Mouse (Mus musculus) adrenal gland, postnatal 14 days (tissue): ENCODE results near the gene Raph1. TPM values are rescaled to one million over a fixed set of nuclear protein-coding genes. Genes with fewer than 3 reads are reported as not detected.
"Not testable (repeated sequence)": the region's sequence is repeated elsewhere in the genome, so short reads cannot be mapped to it uniquely, and the experiment has no call there.

Source experiments
- DNase-seq: peaks from one replicate; pipeline ENCODE4 v3.0.0; 2021; ENCODE audit warnings: mixed read lengths
- total RNA-seq: library from RNA; stranded (reverse); gene quantifications from 2 replicates; pipeline ENCODE4 v1.2.3, GENCODE M21; 2021

The Raph1 gene
- total RNA-seq, 1 experiment from 2014 or later: 154 TPM

GRCm38 (mm10) chr1:60565270-60565920, 1.5 kb downstream of the Raph1 start:
- peak; percentile 36 for DNase-seq

DNA sequence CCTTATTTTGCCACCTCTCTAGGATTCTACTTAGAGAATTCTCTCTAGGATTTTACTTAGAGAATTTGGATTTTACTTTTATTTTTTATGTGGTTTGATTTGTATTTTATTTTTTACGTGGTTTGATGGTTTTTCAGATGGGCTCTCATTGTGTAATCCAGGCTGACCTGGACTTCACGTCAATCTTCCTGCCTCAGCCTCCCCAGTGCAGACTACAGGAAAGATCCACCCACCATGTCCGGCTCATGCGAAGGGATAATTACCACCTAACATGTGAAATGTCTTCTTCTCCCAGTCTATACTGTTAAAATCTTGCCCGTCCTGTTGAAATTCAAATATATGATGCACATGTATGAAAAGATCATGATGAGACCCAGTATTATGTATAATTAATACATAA, 2.2 kb downstream of the Raph1 start:
- DNase-seq: no peak

DNA sequence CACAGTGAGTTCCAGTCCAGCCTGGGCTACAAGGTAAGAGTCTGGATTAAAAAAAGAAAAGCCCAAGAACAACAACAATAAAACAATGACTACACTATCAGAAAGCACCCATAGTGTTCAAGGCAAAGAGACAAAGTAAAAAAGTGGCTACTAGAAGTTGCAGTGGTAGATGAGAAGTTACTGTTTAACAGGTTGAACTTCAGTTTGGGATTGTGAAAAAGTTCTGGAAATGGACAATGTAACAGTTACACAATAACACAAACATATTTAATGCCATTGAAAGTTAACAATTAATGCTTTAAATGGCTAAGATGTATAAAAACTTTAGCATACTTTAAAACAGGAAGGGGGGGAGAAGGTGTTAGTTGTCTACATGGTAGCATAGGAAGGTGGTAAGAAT, 3.9 kb downstream of the Raph1 start:
- DNase-seq: no peak

DNA sequence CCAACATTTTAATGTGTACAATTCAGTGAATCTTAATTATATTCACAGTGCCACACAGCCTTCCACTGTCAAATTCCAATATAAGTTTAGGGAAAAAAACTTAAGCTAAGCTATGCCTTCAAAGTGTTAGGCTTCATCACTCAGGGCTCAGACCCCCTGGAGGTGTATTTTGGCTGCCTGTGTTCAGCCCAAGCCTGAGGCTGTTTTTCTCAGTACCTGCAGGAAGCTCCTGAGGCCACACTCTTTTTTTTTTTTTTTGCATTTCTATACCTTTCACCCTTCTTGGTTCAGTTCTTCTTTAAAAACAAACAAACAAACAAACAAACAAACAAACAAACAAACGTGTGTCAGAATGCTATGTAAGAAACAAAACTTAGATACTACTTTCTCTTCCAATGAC, 23.2 kb downstream of the Raph1 start:
- DNase-seq: no peak

GRCm38 (mm10) chr1:60539272-60539671, 27.6 kb downstream of the Raph1 start:
- DNase-seq: no peak

DNA sequence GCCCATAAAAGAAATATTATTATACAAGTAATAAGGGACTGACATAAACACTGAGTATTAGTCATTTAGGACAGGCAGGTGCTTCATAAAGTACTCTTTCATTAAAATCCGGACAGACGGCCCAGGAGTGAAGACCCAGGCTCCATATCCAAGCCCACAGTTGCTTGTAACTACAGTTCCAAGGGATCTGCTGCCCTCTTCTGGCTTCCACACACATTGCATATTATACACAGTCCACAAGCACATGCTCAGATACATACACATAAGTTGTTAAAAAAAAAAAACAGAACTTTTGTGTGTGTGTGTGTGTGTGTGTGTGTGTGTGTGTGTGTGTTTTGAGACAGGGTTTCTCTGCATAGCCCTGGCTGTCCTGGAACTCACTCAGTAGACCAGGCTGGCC, 32.0 kb downstream of the Raph1 start:
- peak; percentile 24 for DNase-seq

DNA sequence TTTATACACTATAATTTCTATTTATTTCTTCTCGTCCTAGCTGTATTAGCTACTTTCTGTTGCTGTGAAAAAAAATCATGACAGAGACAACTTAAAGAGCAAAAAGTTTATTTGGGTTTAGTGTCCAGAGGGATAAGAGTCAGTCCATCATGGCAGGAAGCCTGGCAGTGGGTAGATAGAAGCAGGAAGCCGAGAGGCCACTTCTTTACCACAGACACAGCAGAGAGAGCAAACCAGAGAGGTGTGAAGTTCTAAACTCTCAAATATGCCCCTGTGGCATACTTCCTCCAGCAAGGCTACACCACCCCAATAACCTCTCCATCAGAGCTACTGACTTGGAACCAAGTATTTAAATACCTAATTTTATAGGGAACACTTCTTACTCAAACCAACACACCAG, 36.3 kb downstream of the Raph1 start:
- no peak for DNase-seq

DNA sequence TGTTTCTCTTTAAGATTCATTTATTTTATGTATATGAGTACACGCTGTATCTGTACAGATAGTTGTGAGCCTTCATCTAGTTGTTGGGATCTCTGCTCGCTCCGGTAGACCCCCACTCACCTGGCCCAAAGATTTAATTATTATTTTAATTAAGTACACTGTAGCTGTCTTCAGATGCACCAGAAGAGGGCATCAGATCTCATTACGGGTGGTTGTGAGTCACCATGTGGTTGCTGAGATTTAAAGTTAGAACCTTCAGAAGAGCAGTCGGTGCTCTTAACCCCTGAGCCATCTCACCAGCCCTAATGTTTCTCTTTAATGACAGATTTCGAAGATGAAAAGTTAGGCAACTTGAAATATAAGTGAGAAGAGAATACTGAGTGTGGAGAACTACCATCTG, 36.8 kb downstream of the Raph1 start:
- no peak for DNase-seq

DNA sequence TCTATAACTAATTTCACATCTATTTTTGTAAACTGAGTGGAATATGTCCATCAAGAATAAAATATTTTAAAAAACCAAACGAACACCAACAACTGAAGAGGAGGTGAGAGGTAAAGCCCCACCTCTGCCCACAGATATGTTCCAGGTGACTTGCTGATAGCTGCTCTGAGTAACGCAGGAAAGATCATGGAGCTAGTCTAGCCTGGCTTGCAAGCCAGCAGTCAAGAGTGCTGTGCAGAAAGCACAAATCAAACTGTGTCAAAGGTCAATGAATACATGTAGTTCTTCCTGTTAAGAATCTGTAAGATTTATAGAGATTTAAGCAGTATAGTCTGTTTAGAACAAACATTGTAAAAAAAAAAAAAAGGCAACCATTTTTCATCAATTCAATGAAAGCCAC, 56.3 kb downstream of the Raph1 start:
- no peak for DNase-seq

GRCm38 (mm10) chr1:60503456-60503855, 63.4 kb downstream of the Raph1 start:
- DNase-seq: no peak

- no peak for DNase-seq
These were observed 73.5 kb downstream of the Raph1 start for GRCm38 (mm10) chr1:60493421-60493820.

- DNase-seq: no peak
These were observed 74.5 kb downstream of the Raph1 start for GRCm38 (mm10) chr1:60492404-60492803.

DNA sequence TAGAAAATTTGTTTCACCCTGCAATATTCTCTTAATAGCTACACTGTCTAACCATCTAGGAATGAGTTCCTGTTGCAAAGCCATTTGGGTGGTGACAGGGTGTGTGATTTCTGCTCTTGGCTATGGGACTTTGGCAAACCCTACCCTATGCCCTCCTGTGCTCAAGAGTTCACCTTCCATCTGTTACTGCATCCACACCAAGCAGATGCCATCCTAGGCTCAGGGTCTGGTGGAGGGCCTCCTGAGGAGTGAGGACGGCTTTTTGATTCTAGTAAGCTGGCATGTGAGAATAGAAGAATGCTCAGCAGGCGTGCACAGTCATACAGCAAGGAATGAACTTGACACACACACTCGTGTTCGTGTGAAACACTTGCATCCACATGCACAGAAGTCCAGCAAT, 76.4 kb downstream of the Raph1 start:
- no peak for DNase-seq

GRCm38 (mm10) chr1:60489660-60490059, 77.2 kb downstream of the Raph1 start:
- DNase-seq: no peak

- no peak for DNase-seq
These were observed 78.3 kb downstream of the Raph1 start for GRCm38 (mm10) chr1:60488635-60489034.

GRCm38 (mm10) chr1:60485649-60486048, 81.3 kb downstream of the Raph1 start:
- DNase-seq: peak; percentile 49

- no peak for DNase-seq
These were observed 84.0 kb downstream of the Raph1 start for GRCm38 (mm10) chr1:60482881-60483280.

DNA sequence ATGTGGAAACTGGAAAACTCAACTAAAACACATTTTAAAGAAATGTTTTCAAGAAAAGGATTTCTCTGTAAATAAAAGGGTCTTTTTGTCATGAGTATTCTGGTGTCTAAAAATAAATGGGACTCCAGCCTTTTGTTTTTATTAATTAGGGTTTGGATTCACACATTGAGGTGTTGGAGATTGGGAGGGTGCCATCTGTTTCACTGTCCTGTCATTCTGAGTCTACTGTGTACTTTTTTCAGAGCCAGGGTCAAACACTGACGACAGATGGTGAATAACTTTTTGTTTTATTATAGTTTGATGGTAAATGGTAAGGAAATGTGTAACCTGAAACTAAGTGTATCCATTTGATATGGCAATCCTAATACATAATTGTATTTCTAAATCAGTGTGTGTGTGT, 85.3 kb downstream of the Raph1 start:
- DNase-seq: no peak

DNA sequence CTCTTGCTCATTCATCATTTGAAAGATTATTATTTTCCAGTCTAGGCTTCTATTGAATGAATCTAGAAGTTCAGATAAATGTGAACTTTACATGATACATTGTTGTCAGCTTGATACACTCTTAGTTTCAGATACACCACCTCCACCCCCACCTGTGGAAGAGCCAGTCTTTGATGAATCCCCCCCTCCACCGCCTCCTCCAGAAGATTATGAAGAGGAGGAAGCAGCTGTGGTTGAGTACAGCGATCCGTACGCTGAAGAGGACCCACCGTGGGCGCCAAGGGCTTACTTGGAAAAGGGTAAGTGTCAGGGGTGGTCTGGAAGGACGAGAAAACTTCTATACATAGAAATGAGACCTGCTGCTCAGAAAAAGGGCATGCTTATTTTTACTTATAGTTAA, 96.4 kb downstream of the Raph1 start:
- no peak for DNase-seq

DNA sequence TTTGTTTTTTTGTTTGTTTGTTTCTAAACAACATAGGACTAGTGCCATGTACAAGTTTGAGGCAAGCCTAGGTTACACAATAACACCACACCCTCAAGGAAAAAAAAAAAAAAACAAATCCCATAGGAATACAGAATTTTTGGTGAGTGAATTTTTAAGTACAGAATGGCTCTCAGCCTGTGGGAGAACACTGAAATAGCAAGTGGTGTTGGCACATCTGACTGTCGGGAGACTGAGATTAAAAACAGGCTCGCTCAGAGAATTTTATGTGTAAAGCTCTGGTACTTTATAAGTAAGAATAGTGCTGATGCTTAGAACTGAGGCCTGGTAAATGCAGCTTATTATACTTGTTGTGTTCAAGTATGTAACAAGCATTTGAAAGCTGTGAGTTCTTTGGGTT, 97.4 kb downstream of the Raph1 start:
- no peak for DNase-seq

DNA sequence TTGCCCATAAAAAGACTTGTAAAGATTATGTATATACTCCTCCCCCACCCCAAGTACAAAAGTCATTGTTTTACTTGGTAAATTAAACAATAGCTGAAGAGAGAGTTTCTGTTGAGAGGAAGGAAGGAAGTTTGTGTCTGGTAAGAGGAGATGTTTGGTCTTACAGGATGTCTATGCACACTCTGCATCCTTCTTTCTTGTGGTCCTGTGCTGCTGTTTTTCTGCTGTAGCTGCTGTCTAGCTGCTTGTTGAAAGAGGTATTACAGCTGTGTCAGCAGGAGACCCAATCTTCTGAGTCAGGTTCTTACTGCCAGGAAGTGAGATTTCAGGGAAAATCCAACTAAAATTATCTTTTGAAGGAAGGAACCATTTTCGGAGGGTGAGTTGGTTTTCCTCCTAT, 106.3 kb downstream of the Raph1 start:
- DNase-seq: no peak

DNA sequence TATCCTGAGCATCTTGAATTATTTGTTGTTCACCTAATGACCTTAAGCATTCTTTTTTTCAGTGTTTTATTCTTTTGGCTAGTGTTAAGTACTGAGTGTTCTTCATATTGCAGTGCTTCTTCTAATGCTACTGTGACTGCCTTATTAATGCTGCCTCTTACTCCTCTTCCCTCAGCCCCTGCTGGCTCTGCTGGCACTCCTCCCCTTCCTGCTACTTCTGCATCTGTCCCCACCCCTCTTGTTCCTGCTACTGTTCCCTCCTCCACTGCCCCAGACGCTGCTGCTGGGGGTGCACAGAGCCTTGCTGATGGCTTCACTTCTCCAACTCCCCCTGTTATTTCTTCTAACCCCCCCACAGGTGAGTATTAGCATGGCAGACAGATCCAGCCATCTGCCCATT, 117.0 kb downstream of the Raph1 start:
- no peak for DNase-seq

GRCm38 (mm10) chr1:60447067-60447466, 119.8 kb downstream of the Raph1 start:
- no peak for DNase-seq

DNA sequence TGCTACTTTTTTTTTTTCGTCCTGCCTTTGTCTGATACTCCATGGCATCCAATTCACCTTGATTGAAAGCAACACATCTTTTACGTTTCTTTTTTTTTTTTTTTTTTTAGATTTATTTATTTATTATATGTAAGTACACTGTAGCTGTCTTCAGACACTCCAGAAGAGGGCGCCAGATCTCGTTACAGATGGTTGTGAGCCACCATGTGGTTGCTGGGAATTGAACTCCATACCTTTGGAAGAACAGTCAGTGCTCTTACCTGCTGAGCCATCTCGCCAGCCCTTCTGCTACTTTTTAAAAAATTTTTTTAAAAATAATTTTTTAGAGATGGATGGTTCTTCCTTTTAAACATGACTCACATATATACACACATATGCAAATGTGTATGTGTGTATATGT, 125.5 kb downstream of the Raph1 start:
- not testable (repeated sequence) for DNase-seq

- DNase-seq: no peak
These were observed 134.4 kb downstream of the Raph1 start for GRCm38 (mm10) chr1:60432497-60432896.
